Mouse (Mus musculus) testis, adult 2 months (tissue): ENCODE results near the gene Hs3st5.

Source experiments
- CTCF ChIP-seq: fragments of 200-500 bp; IDR thresholded peaks from 2 replicates; pipeline ENCODE4 v1.5.1; 2012; ENCODE audit warnings: low read depth, mild to moderate bottlenecking, inconsistent platforms, low read length, moderate library complexity; ENCODE audit not compliant: control insufficient read depth, insufficient read depth, insufficient replicate concordance
- POLR2A ChIP-seq: fragments of 200-500 bp; IDR thresholded peaks from 2 replicates; pipeline ENCODE4 v1.6.1; 2012; ENCODE audit warnings: low read depth, mild to moderate bottlenecking, inconsistent platforms, low read length, moderate library complexity; ENCODE audit not compliant: control insufficient read depth

GRCm38 (mm10) chr10:36484728-36485300, 21.8 kb upstream of the Hs3st5 start:
- TF ChIP-seq POLR2A (no peak), CTCF (no peak)
